Mouse (Mus musculus): Measurements from ENCODE around the gene Pym1.

Pym1 gene

DNA sequence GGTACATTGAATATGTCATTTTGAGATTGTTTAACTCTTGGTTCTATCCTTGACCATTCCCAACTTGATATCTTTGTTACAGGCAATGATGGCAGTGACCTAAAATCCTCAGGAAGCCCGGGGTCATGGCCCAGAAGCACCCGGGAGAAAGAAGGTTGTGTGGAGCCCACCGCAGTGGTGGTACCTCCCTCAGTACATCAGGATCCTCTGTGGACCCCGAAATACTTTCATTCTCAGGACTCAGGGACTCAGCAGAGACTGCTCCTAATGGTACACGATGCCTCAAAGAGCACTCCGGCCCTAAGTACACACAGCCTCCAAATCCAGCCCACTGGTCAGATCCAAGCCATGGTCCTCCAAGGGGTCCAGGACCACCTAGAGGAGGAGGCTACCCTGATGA, 58.4 kb downstream of the Pym1 start:
- no peak for DNase-seq

DNA sequence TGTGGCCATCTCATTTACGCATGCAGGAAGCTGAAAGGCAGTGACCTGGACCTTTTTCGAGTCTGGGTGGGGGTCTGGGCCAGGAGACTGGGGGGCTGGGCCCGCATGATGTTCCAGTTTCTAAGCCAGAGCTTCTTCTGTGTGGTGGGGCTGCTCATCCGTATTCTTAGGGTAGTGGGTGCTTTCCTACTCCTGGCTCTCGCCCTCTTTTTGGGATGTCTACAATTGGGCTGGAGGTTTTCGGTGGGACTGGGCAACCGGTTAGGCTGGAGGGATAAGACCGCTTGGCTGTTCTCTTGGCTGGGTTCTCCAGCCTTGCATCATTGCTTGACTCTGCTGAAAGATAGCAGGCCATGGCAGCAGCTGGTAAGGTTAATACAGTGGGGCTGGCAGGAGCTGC, 59.3 kb downstream of the Pym1 start:
- DNase-seq = no peak
